Comparison of ENCODE assay signal across 24 mouse cellular contexts in genomic region chr4:14182951-14183350, GRCm38 (mm10).
"Had no signal": no experiment of that assay in that cellular context is flagged by ENCODE, and none has a peak within 500 bp of the region (broad histone marks: within the 10 kb centered on the region; RNA-seq: fewer than 3 reads in every experiment).

No protein-coding gene starts in this region.

- H3K4me3 ChIP-seq: gastrocnemius, adult 2 months; heart, embryonic 10.5 days; heart, embryonic 12.5 days; intestine, embryonic 15.5 days; layer of hippocampus, adult 2 months; left cerebral cortex, adult 2 months; limb, embryonic 10.5 days; limb, embryonic 12.5 days had no signal

- H3K36me3 ChIP-seq: heart, embryonic 10.5 days; heart, embryonic 12.5 days; intestine, embryonic 15.5 days; limb, embryonic 10.5 days; limb, embryonic 12.5 days had no signal

- DNase-seq: gastrocnemius, adult 2 months; gastrocnemius, postnatal 10 days; gastrocnemius, postnatal 25 days; heart, adult 18-20 months; heart, postnatal 10 days; kidney, adult 18-20 months; kidney, adult 8-10 months; kidney, postnatal 10 days; kidney, postnatal 25 days; kidney, postnatal 4 days; liver had no signal

- H3K9me3 ChIP-seq: heart, embryonic 10.5 days; heart, embryonic 12.5 days; intestine, embryonic 15.5 days; limb, embryonic 10.5 days; limb, embryonic 12.5 days had no signal

- H3K4me2 ChIP-seq: heart, embryonic 12.5 days; hindbrain, embryonic 14.5 days; intestine, embryonic 15.5 days; limb, embryonic 12.5 days; liver, embryonic 11.5 days had no signal

- ATAC-seq: hindbrain, embryonic 16.5 days; inflammation-experienced regulatory T-cells, adult 6 months; intestine, embryonic 15.5 days; intestine, postnatal 0 days had no signal

- H3K27me3 ChIP-seq: heart, embryonic 12.5 days; intestine, embryonic 15.5 days; limb, embryonic 12.5 days had no signal

- H3K9ac ChIP-seq: heart, embryonic 12.5 days; hindbrain, embryonic 14.5 days; intestine, embryonic 15.5 days; limb, embryonic 12.5 days; liver, embryonic 14.5 days had no signal

- H3K4me1 ChIP-seq: heart, embryonic 10.5 days; heart, embryonic 12.5 days; intestine, embryonic 15.5 days; limb, embryonic 10.5 days; limb, embryonic 12.5 days had no signal

- H3K27ac ChIP-seq: gastrocnemius, adult 2 months; heart, embryonic 10.5 days; hindbrain, embryonic 14.5 days; intestine, embryonic 15.5 days; layer of hippocampus, adult 2 months; left cerebral cortex, adult 2 months; limb, embryonic 10.5 days; limb, embryonic 12.5 days; liver, embryonic 14.5 days had no signal
